Mouse (Mus musculus): ENCODE results near the gene Tldc1. TPM values are rescaled to one million over a fixed set of nuclear protein-coding genes. Genes with fewer than 3 reads are reported as not detected.
A peak's percentile ranks its signal among the peaks of the same experiment; 100 is the strongest.

The Tldc1 gene
- total and polyA plus RNA-seq, 3 experiments = 6.6 to 10.7 (median 8.4) TPM

DNA sequence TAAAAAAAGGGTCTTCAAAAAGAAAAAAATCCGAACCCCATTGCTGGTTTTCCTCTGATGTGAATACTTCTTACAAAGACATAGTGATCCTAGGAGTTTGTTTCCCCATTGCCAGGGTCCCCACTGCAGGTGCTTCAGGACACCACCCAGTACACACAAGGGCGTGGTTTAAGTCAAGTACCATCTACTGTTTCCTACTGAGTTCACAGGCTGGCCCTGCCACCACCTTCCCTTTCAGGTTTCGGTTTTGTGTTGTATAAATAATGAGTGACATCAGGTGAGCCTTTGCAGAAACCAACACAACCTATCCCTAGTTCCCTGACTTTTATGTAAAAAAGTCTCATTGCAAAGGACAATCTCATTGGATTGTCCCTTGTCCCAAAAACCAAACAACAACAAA, 17.4 kb upstream of the Tldc1 start:
- TF ChIP-seq GATA1 (IDR thresholded peaks at IDR 0.05; ENCODE audit: borderline replicate concordance, low read length) (no peak), TAL1 (conservative IDR thresholded peaks at IDR 0.05; ENCODE audit: low read depth, low read length) (no peak), CTCF (IDR thresholded peaks at IDR 0.05; ENCODE audit: low read depth, low read length) (no peak), GATA2 (IDR thresholded peaks at IDR 0.05; ENCODE audit: borderline replicate concordance, low read depth, low read length) (no peak), POLR2AphosphoS5 (IDR thresholded peaks at IDR 0.05; ENCODE audit: insufficient replicate concordance, low read depth, low read length) (no peak)
- DNase-seq (ENCODE audit: low spot score) (no peak), ATAC-seq (ENCODE audit: extremely low read depth, insufficient number of reproducible peaks, low FRiP score, poor library complexity, severe bottlenecking) (no peak)
- Histone ChIP-seq H3K27me3 (ENCODE audit: insufficient read depth, low read length) (peaks cover 38% of the 10 kb centered on the region), H3K4me1 (ENCODE audit: insufficient read depth, low read depth, low read length) (peaks cover 6% of the 10 kb centered on the region), H3K9me3 (replicated peaks) (no peaks in the 10 kb centered on the region), H3K4me3 (ENCODE audit: low read depth, low read length) (no peak overlapping the region), H3K36me3 (replicated peaks) (no peaks in the 10 kb centered on the region)

DNA sequence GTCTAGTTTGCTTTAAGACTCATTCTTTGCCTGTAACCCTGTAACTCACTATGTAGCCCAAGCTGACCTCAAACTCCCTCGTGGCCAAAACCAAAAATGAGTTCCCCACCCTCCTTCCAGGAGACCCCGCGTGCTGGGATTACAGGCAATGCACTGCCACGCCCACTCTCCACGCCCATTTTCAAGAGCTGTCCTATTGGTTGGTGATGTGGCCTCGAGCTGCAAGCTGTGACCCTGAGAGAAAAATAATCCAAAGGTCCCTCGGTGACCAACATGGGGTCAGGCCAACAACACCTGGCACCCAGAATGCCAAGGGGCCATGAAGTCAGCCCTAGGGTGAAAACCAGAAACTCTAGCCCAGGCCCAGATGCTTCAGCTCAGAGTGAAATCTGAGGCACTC, 16.5 kb upstream of the Tldc1 start:
- Histone ChIP-seq H3K27me3 (ENCODE audit: insufficient read depth, low read length) (peaks cover 41% of the 10 kb centered on the region), H3K4me3 (ENCODE audit: low read depth, low read length) (no peak overlapping the region), H3K36me3 (replicated peaks) (no peaks in the 10 kb centered on the region), H3K9me3 (replicated peaks) (no peaks in the 10 kb centered on the region), H3K4me1 (ENCODE audit: insufficient read depth, low read depth, low read length) (peaks cover 6% of the 10 kb centered on the region)
- no peak for TF ChIP-seq CTCF (IDR thresholded peaks at IDR 0.05; ENCODE audit: low read depth, low read length)
- no peak for TF ChIP-seq GATA1 (IDR thresholded peaks at IDR 0.05; ENCODE audit: borderline replicate concordance, low read length)
- no peak for TF ChIP-seq GATA2 (IDR thresholded peaks at IDR 0.05; ENCODE audit: borderline replicate concordance, low read depth, low read length)
- no peak for TF ChIP-seq POLR2AphosphoS5 (IDR thresholded peaks at IDR 0.05; ENCODE audit: insufficient replicate concordance, low read depth, low read length)
- TF ChIP-seq TAL1 (conservative IDR thresholded peaks at IDR 0.05; ENCODE audit: low read depth, low read length) = no peak
- ATAC-seq (ENCODE audit: extremely low read depth, insufficient number of reproducible peaks, low FRiP score, poor library complexity, severe bottlenecking) = no peak
- DNase-seq (ENCODE audit: low spot score) = no peak

DNA sequence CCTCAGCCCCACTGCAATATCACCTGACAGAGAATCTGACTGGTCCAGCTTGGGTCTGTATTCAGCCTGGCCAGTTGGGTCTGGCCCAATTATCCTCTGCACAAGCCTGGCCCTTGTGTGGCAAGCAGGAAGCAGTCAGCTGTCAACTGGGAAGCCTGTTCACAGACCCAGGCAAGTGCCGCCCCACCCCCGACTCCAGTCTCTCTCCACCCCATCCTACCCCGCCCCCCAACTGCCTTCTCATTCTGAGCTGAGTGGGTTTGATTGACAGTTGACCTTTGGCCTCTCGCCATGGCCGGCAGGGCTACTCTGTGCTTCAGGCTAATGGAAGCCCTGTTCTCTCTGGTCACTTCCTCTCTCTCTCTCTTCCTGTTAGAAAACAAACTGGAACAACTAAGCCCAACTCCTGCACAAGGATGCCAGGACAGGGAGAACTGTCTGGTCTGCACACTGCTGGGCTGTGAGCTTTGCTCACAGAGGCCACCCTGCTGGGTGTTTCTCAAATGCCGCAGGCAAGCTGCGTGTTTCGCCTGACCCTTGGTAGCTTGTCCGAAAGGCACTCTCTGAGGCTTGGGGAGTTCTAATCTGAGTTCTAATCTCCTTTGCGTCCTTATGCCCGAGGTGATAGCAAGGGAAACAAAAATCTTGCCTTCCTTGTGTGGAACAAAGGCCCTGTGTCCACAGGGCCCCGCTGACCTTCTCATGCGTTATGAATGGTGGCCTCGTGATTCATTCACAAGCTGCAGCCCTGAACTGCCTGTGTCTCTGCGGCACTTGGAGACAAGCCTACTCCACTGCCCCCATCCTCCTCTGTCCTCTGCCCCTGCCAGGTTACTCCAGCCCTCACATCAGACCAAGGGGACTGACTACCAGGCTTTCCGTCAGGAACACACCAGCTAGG, 13.8 kb upstream of the Tldc1 start:
- Histone ChIP-seq H3K4me1 (ENCODE audit: insufficient read depth, low read depth, low read length) (0 out of 2 replicates have a peak, but pooled peaks cover 2% of the 10 kb centered on the region), H3K27me3 (ENCODE audit: insufficient read depth, low read length) (peaks cover 47% of the 10 kb centered on the region), H3K4me3 (ENCODE audit: low read depth, low read length) (no peak overlapping the region), H3K36me3 (replicated peaks) (no peaks in the 10 kb centered on the region), H3K9me3 (replicated peaks) (no peaks in the 10 kb centered on the region)
- ATAC-seq (ENCODE audit: extremely low read depth, insufficient number of reproducible peaks, low FRiP score, poor library complexity, severe bottlenecking) (peak; percentile 31), DNase-seq (ENCODE audit: low spot score) (no peak)
- TF ChIP-seq CTCF (IDR thresholded peaks at IDR 0.05; ENCODE audit: low read depth, low read length) (no peak), TAL1 (conservative IDR thresholded peaks at IDR 0.05; ENCODE audit: low read depth, low read length) (no peak), GATA1 (IDR thresholded peaks at IDR 0.05; ENCODE audit: borderline replicate concordance, low read length) (no peak), GATA2 (IDR thresholded peaks at IDR 0.05; ENCODE audit: borderline replicate concordance, low read depth, low read length) (no peak), POLR2AphosphoS5 (IDR thresholded peaks at IDR 0.05; ENCODE audit: insufficient replicate concordance, low read depth, low read length) (no peak)

DNA sequence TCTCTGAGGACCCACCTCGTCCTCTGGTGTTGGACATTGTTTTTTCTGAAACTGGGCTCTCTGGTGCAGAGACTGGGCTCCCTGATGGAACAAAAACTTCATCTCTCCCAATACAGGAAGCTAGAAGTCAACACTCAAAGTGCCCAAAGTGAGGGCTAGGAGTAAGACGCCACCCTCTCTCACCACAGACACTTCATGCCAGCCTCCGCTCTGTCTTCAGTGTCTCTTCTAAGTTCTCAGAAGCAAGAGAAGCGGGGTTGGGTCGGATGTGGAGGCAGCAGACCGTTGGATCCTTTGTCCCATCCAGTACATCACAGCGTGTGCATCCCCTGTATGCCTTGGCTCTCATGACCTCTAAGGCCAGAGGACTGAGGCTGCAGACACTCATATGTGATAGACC, 11.4 kb upstream of the Tldc1 start:
- ATAC-seq (ENCODE audit: extremely low read depth, insufficient number of reproducible peaks, low FRiP score, poor library complexity, severe bottlenecking) (no peak), DNase-seq (ENCODE audit: low spot score) (no peak)
- Histone ChIP-seq H3K4me1 (ENCODE audit: insufficient read depth, low read depth, low read length) (peaks cover 6% of the 10 kb centered on the region; the same call in 1 of the 2 replicates), H3K36me3 (replicated peaks) (no peaks in the 10 kb centered on the region), H3K4me3 (ENCODE audit: low read depth, low read length) (no peak overlapping the region), H3K27me3 (ENCODE audit: insufficient read depth, low read length) (peaks cover 46% of the 10 kb centered on the region), H3K9me3 (replicated peaks) (no peaks in the 10 kb centered on the region)
- TF ChIP-seq POLR2AphosphoS5 (IDR thresholded peaks at IDR 0.05; ENCODE audit: insufficient replicate concordance, low read depth, low read length) (no peak), CTCF (IDR thresholded peaks at IDR 0.05; ENCODE audit: low read depth, low read length) (no peak), GATA1 (IDR thresholded peaks at IDR 0.05; ENCODE audit: borderline replicate concordance, low read length) (no peak), TAL1 (conservative IDR thresholded peaks at IDR 0.05; ENCODE audit: low read depth, low read length) (no peak), GATA2 (IDR thresholded peaks at IDR 0.05; ENCODE audit: borderline replicate concordance, low read depth, low read length) (no peak)

- peaks cover 6% of the 10 kb centered on the region; the same call in 1 of the 2 replicates for H3K4me1 ChIP-seq (ENCODE audit: insufficient read depth, low read depth, low read length)
- no peaks in the 10 kb centered on the region for H3K9me3 ChIP-seq (replicated peaks)
- no peaks in the 10 kb centered on the region for H3K36me3 ChIP-seq (replicated peaks)
- TF ChIP-seq CTCF (IDR thresholded peaks at IDR 0.05; ENCODE audit: low read depth, low read length) = no peak
- DNase-seq (ENCODE audit: low spot score) = no peak
- H3K27me3 ChIP-seq (ENCODE audit: insufficient read depth, low read length) = peaks cover 52% of the 10 kb centered on the region
- no peak for ATAC-seq (ENCODE audit: extremely low read depth, insufficient number of reproducible peaks, low FRiP score, poor library complexity, severe bottlenecking)
- no peak overlapping the region for H3K4me3 ChIP-seq (ENCODE audit: low read depth, low read length)
Measured at GRCm38 (mm10) chr8:119788607-119789381, 10.6 kb upstream of the Tldc1 start.

- Histone ChIP-seq H3K4me1 (ENCODE audit: insufficient read depth, low read depth, low read length) (peaks cover 6% of the 10 kb centered on the region), H3K27me3 (ENCODE audit: insufficient read depth, low read length) (peaks cover 49% of the 10 kb centered on the region), H3K36me3 (replicated peaks) (no peaks in the 10 kb centered on the region), H3K9me3 (replicated peaks) (no peaks in the 10 kb centered on the region), H3K4me3 (ENCODE audit: low read depth, low read length) (no peak overlapping the region)
- DNase-seq (ENCODE audit: low spot score) (no peak), ATAC-seq (ENCODE audit: extremely low read depth, insufficient number of reproducible peaks, low FRiP score, poor library complexity, severe bottlenecking) (no peak)
- TF ChIP-seq TAL1 (conservative IDR thresholded peaks at IDR 0.05; ENCODE audit: low read depth, low read length) (no peak), GATA2 (IDR thresholded peaks at IDR 0.05; ENCODE audit: borderline replicate concordance, low read depth, low read length) (no peak), GATA1 (IDR thresholded peaks at IDR 0.05; ENCODE audit: borderline replicate concordance, low read length) (no peak)
Measured at GRCm38 (mm10) chr8:119787341-119787740, 9.1 kb upstream of the Tldc1 start.

All from G1E (cell line).